Mouse (Mus musculus): ENCODE measurements around the gene Mipep. TPM values are rescaled to one million over a fixed set of nuclear protein-coding genes. Genes with fewer than 3 reads are reported as not detected.

Gene Mipep
- total RNA-seq, 2 experiments from 2014 or later = 31.1 to 33.9 TPM

DNA sequence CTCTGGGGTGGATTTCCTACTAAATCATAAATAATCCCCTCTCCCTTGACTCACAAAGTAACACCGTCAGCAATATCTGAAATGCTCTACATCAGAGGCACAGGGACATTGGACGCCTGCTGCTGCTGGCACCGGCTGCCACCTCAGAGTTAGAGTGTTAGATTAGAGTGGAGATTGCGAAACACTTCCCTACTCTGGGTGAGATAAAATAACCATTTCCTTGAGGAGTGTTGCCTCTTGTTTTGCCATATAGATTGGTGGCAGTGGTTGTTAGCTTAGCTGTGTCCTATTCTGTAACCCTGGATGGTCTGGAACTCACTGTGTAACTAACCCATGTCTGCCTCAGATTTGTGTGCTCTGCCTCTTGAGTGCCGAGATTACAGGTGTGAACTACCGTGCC is 39.2 kb upstream of the Mipep start:
- TF ChIP-seq CTCF (conservative IDR thresholded peaks at IDR 0.05) = no peak
- Histone ChIP-seq H3K27ac (no peak overlapping the region), H3K4me3 (no peak overlapping the region)
- DNase-seq (ENCODE audit: low spot score in 2 of 2) = no peak

DNA sequence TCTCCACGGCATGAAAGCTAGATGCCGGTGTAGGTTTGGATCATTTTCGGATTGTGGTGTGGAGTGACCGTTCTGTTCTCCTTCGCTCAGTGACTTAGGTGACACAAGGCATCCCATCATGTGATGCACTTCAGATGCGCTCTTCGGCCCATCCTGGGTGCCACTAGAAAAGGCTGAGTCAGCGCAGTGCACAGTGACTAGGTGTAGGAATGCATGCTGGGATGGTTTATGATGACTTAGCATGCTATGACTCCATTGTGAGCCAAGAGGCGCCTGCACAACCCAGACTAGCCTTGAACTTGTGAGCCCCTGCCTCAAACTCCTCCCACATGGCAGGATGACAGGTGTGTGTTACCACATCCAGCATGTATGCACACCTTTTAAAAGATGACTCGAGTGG is 38.2 kb upstream of the Mipep start:
- DNase-seq (ENCODE audit: low spot score in 2 of 2) = no peak
- TF ChIP-seq CTCF (conservative IDR thresholded peaks at IDR 0.05) = no peak
- Histone ChIP-seq H3K4me3 (no peak overlapping the region), H3K27ac (no peak overlapping the region)

GRCm38 (mm10) chr14:60747154-60747870 is 37.1 kb upstream of the Mipep start:
- peak overlapping the region; percentile 65 for H3K27ac ChIP-seq
- H3K4me3 ChIP-seq = no peak overlapping the region
- TF ChIP-seq CTCF (conservative IDR thresholded peaks at IDR 0.05) = no peak
- DNase-seq (ENCODE audit: low spot score in 2 of 2) = no peak

DNA sequence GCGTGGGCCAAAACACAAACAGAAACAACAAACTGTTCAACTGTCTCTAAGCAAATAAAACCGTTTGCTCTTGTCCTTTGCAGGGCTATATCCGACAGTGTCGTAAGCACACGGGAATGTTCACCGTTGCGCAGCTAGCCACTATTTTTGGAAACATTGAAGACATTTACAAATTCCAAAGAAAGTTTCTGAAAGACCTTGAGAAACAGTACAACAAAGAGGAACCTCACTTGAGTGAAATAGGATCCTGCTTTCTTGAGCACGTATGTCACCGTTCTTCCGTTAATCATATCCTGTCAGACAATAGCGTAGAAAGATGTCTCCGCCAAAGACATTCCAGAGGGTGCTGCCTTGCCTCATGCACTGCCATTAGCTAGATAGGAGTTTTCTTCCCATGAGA is 34.5 kb upstream of the Mipep start:
- TF ChIP-seq CTCF (conservative IDR thresholded peaks at IDR 0.05) = no peak
- Histone ChIP-seq H3K27ac (no peak overlapping the region), H3K4me3 (no peak overlapping the region)
- no peak for DNase-seq (ENCODE audit: low spot score in 2 of 2)

DNA sequence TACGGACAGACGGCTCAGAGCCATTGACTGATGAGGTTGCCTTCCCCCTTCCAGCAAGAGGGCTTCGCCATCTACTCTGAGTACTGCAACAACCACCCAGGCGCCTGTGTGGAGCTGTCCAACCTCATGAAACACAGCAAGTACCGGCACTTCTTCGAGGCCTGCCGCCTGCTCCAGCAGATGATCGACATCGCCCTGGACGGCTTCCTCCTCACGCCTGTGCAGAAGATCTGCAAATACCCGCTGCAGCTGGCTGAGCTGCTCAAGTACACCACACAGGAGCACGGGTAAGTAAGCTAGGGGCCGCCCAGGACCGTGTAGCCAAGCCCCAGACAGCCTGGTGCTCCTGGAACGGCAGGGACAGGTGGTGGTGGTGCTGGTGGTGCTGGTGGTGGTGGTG is 32.8 kb upstream of the Mipep start:
- no peak for DNase-seq (ENCODE audit: low spot score in 2 of 2)
- Histone ChIP-seq H3K27ac (no peak overlapping the region), H3K4me3 (no peak overlapping the region)
- no peak for TF ChIP-seq CTCF (conservative IDR thresholded peaks at IDR 0.05)

DNA sequence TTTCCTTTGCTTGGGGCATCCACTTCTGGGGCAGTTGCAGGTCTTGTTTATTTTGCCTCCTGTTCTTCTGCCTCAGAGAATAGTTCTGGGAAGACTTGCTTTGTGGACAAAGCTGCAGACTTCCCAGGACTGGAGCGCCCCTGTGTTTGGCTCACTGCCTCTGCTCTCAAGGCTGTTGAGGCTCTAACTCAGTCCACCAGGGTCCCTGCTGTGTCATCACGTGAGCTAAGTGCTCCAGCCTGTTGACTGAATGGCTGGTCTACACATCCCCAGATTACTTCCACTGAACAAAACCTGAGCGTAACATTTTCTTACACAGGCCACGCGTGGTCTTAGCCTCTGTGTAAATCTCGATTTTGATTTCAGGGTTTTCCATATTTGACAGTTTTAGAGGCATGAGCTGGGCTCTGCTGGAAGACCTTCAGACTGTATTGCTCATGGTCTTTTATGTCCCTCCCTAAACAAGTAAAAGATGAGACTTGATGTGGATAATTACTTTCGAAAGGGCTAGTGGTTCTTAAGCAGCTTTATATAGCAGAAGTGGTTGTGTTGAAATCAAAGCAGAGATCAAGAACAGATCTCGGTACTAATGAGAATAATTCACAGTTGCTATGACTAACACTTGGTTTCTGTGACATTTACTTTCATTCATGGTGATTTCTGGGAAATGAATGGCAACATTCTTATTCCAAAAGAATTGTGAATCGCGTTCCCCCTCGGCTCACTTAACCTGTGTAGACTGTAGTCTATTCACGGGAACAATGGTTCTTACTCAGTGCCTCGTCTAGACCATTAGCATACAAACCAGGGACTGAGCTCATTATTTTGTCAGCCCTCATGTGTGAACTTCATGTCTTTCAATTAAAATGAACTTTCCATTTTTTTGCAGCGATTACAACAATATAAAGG is 31.2 kb upstream of the Mipep start:
- DNase-seq (ENCODE audit: low spot score in 2 of 2) = no peak
- H3K27ac ChIP-seq = peak overlapping the region; percentile 36; the same call in 1 of the 2 replicates
- H3K4me3 ChIP-seq = 0 out of 2 replicates have a peak overlapping the region, but pooled peaks have one; percentile 9
- TF ChIP-seq CTCF (conservative IDR thresholded peaks at IDR 0.05) = 0 out of 2 replicates have a peak, but pooled peaks have one; percentile 4

GRCm38 (mm10) chr14:60753801-60754126 is 30.6 kb upstream of the Mipep start:
- Histone ChIP-seq H3K27ac (peak overlapping the region; percentile 36; the same call in 1 of the 2 replicates), H3K4me3 (0 out of 2 replicates have a peak overlapping the region, but pooled peaks have one; percentile 9)
- DNase-seq (ENCODE audit: low spot score in 2 of 2) = no peak
- TF ChIP-seq CTCF (conservative IDR thresholded peaks at IDR 0.05) = no peak

GRCm38 (mm10) chr14:60754656-60755055 is 29.7 kb upstream of the Mipep start:
- no peak for TF ChIP-seq CTCF (conservative IDR thresholded peaks at IDR 0.05)
- Histone ChIP-seq H3K27ac (no peak overlapping the region), H3K4me3 (no peak overlapping the region)
- no peak for DNase-seq (ENCODE audit: low spot score in 2 of 2)

GRCm38 (mm10) chr14:60756271-60756670 is 28.1 kb upstream of the Mipep start:
- no peak overlapping the region for H3K4me3 ChIP-seq
- no peak for DNase-seq (ENCODE audit: low spot score in 2 of 2)
- TF ChIP-seq CTCF (conservative IDR thresholded peaks at IDR 0.05) = no peak
- H3K27ac ChIP-seq = no peak overlapping the region

GRCm38 (mm10) chr14:60757265-60757664 is 27.1 kb upstream of the Mipep start:
- Histone ChIP-seq H3K4me3 (no peak overlapping the region), H3K27ac (no peak overlapping the region)
- no peak for TF ChIP-seq CTCF (conservative IDR thresholded peaks at IDR 0.05)
- no peak for DNase-seq (ENCODE audit: low spot score in 2 of 2)

GRCm38 (mm10) chr14:60757722-60758121 is 26.7 kb upstream of the Mipep start:
- no peak overlapping the region for H3K4me3 ChIP-seq
- no peak for TF ChIP-seq CTCF (conservative IDR thresholded peaks at IDR 0.05)
- H3K27ac ChIP-seq = no peak overlapping the region
- no peak for DNase-seq (ENCODE audit: low spot score in 2 of 2)

GRCm38 (mm10) chr14:60759097-60759496 is 25.3 kb upstream of the Mipep start:
- no peak overlapping the region for H3K4me3 ChIP-seq
- TF ChIP-seq CTCF (conservative IDR thresholded peaks at IDR 0.05) = no peak
- DNase-seq (ENCODE audit: low spot score in 2 of 2) = no peak
- no peak overlapping the region for H3K27ac ChIP-seq

- Histone ChIP-seq H3K27ac (peak overlapping the region; percentile 28; the same call in 1 of the 2 replicates), H3K4me3 (no peak overlapping the region)
- TF ChIP-seq CTCF (conservative IDR thresholded peaks at IDR 0.05) = no peak
- DNase-seq (ENCODE audit: low spot score in 2 of 2) = no peak
Observed at GRCm38 (mm10) chr14:60761801-60762200, 22.6 kb upstream of the Mipep start.

Measured in layer of hippocampus, adult 2 months (tissue).